Mouse (Mus musculus): ENCODE measurements at regions not wholly inside any gene's neighbourhood (a gene's known extent, or its start where the extent isn't known, plus 50 kb on each side); places are given as distances from the start of the nearest gene placed in this dataset.

GRCm38 (mm10) chr3:50970386-50970785 is 253.9 kb upstream of the Noct start:
- TF ChIP-seq POLR2A (IDR thresholded peaks at IDR 0.05; ENCODE audit: control insufficient read depth, extremely low read depth, insufficient read depth, low read length, poor library complexity), result no peak
- TF ChIP-seq CTCF (IDR thresholded peaks at IDR 0.05; ENCODE audit: borderline replicate concordance, control insufficient read depth, extremely low read depth, insufficient read depth, low read length, poor library complexity), result no peak

Data from thymus, adult 2 months (tissue).